Comparison of ENCODE assay signal across 22 mouse cellular contexts in the genomic region with DNA sequence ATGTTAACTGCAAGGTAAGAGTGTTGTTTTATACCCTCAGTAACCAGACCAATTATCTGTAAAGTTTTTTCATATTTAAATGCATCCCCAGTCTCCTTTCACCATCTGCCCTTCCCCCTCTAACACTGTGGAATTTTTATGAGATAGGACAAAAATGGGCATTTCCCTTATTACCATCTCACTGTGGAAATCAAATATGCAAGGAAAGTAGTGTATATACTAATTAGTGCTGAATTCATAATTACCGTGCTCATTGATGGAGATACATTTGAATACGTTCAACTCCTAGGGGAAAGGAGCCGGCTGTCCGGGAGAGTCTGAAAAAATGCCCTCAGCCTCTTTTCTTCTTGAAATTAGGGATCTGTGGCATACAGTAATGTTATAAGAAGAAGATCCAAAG.
A peak's percentile ranks its signal among the peaks of the same experiment; 100 is the strongest.
DNase-seq lines count a peak whose midpoint lies in the region; ATAC-seq lines count a peak whose summit lies in the region.
"Had no signal": no experiment of that assay in that cellular context is flagged by ENCODE, and none has a peak within 500 bp of the region (broad histone marks: within the 10 kb centered on the region; RNA-seq: fewer than 3 reads in every experiment).

No protein-coding gene starts in this region.

- H3K9ac ChIP-seq in hindbrain, embryonic 11.5 days (ENCODE audit: low read depth, low read length), result no peak overlapping the region
- no peak overlapping the region for H3K9ac ChIP-seq in hindbrain, embryonic 16.5 days (ENCODE audit: low read depth, low read length)
- H3K9ac ChIP-seq in forebrain, embryonic 13.5 days, result no peak overlapping the region
- no peak overlapping the region for H3K9ac ChIP-seq in hindbrain, embryonic 14.5 days
- H3K9ac ChIP-seq in midbrain, embryonic 16.5 days (ENCODE audit: low read depth, low read length), result no peak overlapping the region
- H3K9ac ChIP-seq: heart, embryonic 12.5 days; kidney, embryonic 15.5 days; limb, embryonic 13.5 days; liver, embryonic 13.5 days had no signal

- peaks cover 11% of the 10 kb centered on the region for H3K4me1 ChIP-seq in hindbrain, embryonic 11.5 days (replicated peaks; ENCODE audit: control insufficient read depth, insufficient read depth, low read length)
- H3K4me1 ChIP-seq in hindbrain, embryonic 16.5 days (ENCODE audit: control insufficient read depth, insufficient read depth, low read depth, low read length), result peaks cover 28% of the 10 kb centered on the region
- H3K4me1 ChIP-seq in forebrain, embryonic 13.5 days, result peaks cover 64% of the 10 kb centered on the region
- peaks cover 58% of the 10 kb centered on the region for H3K4me1 ChIP-seq in hindbrain, embryonic 14.5 days (replicated peaks; ENCODE audit: control insufficient read depth, insufficient read depth, low read length)
- peaks cover 23% of the 10 kb centered on the region for H3K4me1 ChIP-seq in midbrain, embryonic 16.5 days (ENCODE audit: control insufficient read depth, insufficient read depth, low read length)
- H3K4me1 ChIP-seq: liver, embryonic 13.5 days had no signal

- peak; percentile 14 for DNase-seq in hindbrain, embryonic 11.5 days (ENCODE audit: low spot score)
- DNase-seq in hindbrain, embryonic 14.5 days (ENCODE audit: low spot score), result peak; percentile 48
- DNase-seq in thymus, postnatal 0 days (ENCODE audit: low spot score), result no peak
- no peak for DNase-seq in lung, postnatal 14 days
- DNase-seq: adrenal gland, postnatal 25 days; cerebellum, adult 9-10 months; gastrocnemius, postnatal 10 days; heart, adult 11 months; heart, postnatal 10 days; kidney, adult 11 months; kidney, postnatal 4 days; liver, embryonic 13.5 days; lung, adult 2 months; lung, postnatal 36 days had no signal

- no peak overlapping the region for H3K4me2 ChIP-seq in hindbrain, embryonic 11.5 days (replicated peaks; ENCODE audit: low read depth, low read length)
- H3K4me2 ChIP-seq in hindbrain, embryonic 16.5 days (ENCODE audit: low read length), result no peak overlapping the region
- peak overlapping the region; percentile 8 for H3K4me2 ChIP-seq in forebrain, embryonic 13.5 days
- H3K4me2 ChIP-seq in hindbrain, embryonic 14.5 days (replicated peaks), result no peak overlapping the region
- H3K4me2 ChIP-seq in midbrain, embryonic 16.5 days (ENCODE audit: low read length), result no peak overlapping the region
- H3K4me2 ChIP-seq: heart, embryonic 12.5 days; kidney, embryonic 15.5 days; limb, embryonic 13.5 days; liver, embryonic 13.5 days had no signal

- no peak overlapping the region for H3K4me3 ChIP-seq in hindbrain, embryonic 11.5 days (ENCODE audit: low read depth, low read length)
- H3K4me3 ChIP-seq in hindbrain, embryonic 16.5 days (ENCODE audit: low read length), result no peak overlapping the region
- H3K4me3 ChIP-seq in forebrain, embryonic 13.5 days, result no peak overlapping the region
- H3K4me3 ChIP-seq in hindbrain, embryonic 14.5 days (replicated peaks; ENCODE audit: low read length), result no peak overlapping the region
- no peak overlapping the region for H3K4me3 ChIP-seq in midbrain, embryonic 16.5 days (ENCODE audit: low read depth, low read length)
- H3K4me3 ChIP-seq: heart, embryonic 12.5 days; kidney, embryonic 15.5 days; limb, embryonic 13.5 days; liver, embryonic 13.5 days; megakaryocyte, embryonic 14.5 days had no signal

- H3K27me3 ChIP-seq in hindbrain, embryonic 11.5 days (ENCODE audit: control insufficient read depth, insufficient read depth, low read length), result no peaks in the 10 kb centered on the region; the same call in 1 of the 2 replicates
- H3K27me3 ChIP-seq in hindbrain, embryonic 16.5 days (replicated peaks; ENCODE audit: control insufficient read depth, insufficient read depth, low read length), result no peaks in the 10 kb centered on the region
- peaks cover 72% of the 10 kb centered on the region for H3K27me3 ChIP-seq in forebrain, embryonic 13.5 days
- H3K27me3 ChIP-seq in hindbrain, embryonic 14.5 days (ENCODE audit: control insufficient read depth, insufficient read depth, low read length), result no peaks in the 10 kb centered on the region
- peaks cover 7% of the 10 kb centered on the region; the same call in 1 of the 2 replicates for H3K27me3 ChIP-seq in midbrain, embryonic 16.5 days (ENCODE audit: control insufficient read depth, insufficient read depth, low read depth, low read length)

- no peaks in the 10 kb centered on the region for H3K9me3 ChIP-seq in hindbrain, embryonic 11.5 days (ENCODE audit: control insufficient read depth, low read length)
- no peaks in the 10 kb centered on the region for H3K9me3 ChIP-seq in hindbrain, embryonic 16.5 days (ENCODE audit: control insufficient read depth, low read length)
- H3K9me3 ChIP-seq in forebrain, embryonic 13.5 days (replicated peaks), result no peaks in the 10 kb centered on the region
- H3K9me3 ChIP-seq in hindbrain, embryonic 14.5 days (ENCODE audit: control insufficient read depth, low read length), result no peaks in the 10 kb centered on the region
- no peaks in the 10 kb centered on the region for H3K9me3 ChIP-seq in midbrain, embryonic 16.5 days (replicated peaks; ENCODE audit: control insufficient read depth, low read length, poor library complexity, severe bottlenecking)
- H3K9me3 ChIP-seq: heart, embryonic 12.5 days; kidney, embryonic 15.5 days; limb, embryonic 13.5 days; liver, embryonic 13.5 days had no signal

- ATAC-seq in hindbrain, embryonic 11.5 days (ENCODE audit: low FRiP score), result no peak
- no peak for ATAC-seq in hindbrain, embryonic 16.5 days
- peak; percentile 79 for ATAC-seq in forebrain, embryonic 13.5 days
- ATAC-seq in hindbrain, embryonic 14.5 days (ENCODE audit: low FRiP score), result no peak
- peak; percentile 22; the same call in 1 of the 2 replicates for ATAC-seq in midbrain, embryonic 16.5 days
- ATAC-seq: CD4-positive, CD25-positive, alpha-beta regulatory T cell, adult 4 months had no signal

- no peak overlapping the region for H3K27ac ChIP-seq in hindbrain, embryonic 11.5 days (ENCODE audit: low read depth, low read length)
- H3K27ac ChIP-seq in hindbrain, embryonic 16.5 days (ENCODE audit: low read depth, low read length), result no peak overlapping the region
- H3K27ac ChIP-seq in forebrain, embryonic 13.5 days, result no peak overlapping the region
- H3K27ac ChIP-seq in hindbrain, embryonic 14.5 days, result peak overlapping the region; percentile 76
- H3K27ac ChIP-seq in midbrain, embryonic 16.5 days (ENCODE audit: low read length), result no peak overlapping the region
- H3K27ac ChIP-seq: kidney, embryonic 15.5 days; liver, embryonic 13.5 days had no signal

- H3K36me3 ChIP-seq in hindbrain, embryonic 11.5 days (ENCODE audit: control insufficient read depth, insufficient read depth, low read length), result no peaks in the 10 kb centered on the region
- H3K36me3 ChIP-seq in hindbrain, embryonic 16.5 days (ENCODE audit: control insufficient read depth, insufficient read depth, low read length), result no peaks in the 10 kb centered on the region
- H3K36me3 ChIP-seq in forebrain, embryonic 13.5 days (ENCODE audit: poor library complexity, severe bottlenecking), result no peaks in the 10 kb centered on the region
- no peaks in the 10 kb centered on the region for H3K36me3 ChIP-seq in hindbrain, embryonic 14.5 days (replicated peaks; ENCODE audit: control insufficient read depth, insufficient read depth)
- no peaks in the 10 kb centered on the region for H3K36me3 ChIP-seq in midbrain, embryonic 16.5 days (ENCODE audit: control insufficient read depth, insufficient read depth, low read length)
- H3K36me3 ChIP-seq: heart, embryonic 12.5 days; kidney, embryonic 15.5 days; limb, embryonic 13.5 days; liver, embryonic 13.5 days had no signal

- 42% methylated on average over 4 of the region's 4 CpGs for WGBS in hindbrain, embryonic 11.5 days
- 33% methylated on average over 4 of the region's 4 CpGs for WGBS in hindbrain, embryonic 16.5 days
- WGBS in forebrain, embryonic 13.5 days, result 18% methylated on average over 4 of the region's 4 CpGs
- 30% methylated on average over 4 of the region's 4 CpGs for WGBS in hindbrain, embryonic 14.5 days
- WGBS in midbrain, embryonic 16.5 days, result 31% methylated on average over 4 of the region's 4 CpGs

Comparison
In these comparisons a context has a peak if more than half of its experiments do, and no peak if none do; other contexts are left out.
1. ATAC-seq: peak in forebrain, embryonic 13.5 days (single experiment) and midbrain, embryonic 16.5 days (single experiment); none in hindbrain, embryonic 11.5 days (single experiment), hindbrain, embryonic 16.5 days (single experiment) and hindbrain, embryonic 14.5 days (single experiment).
2. DNase-seq: peak in hindbrain, embryonic 11.5 days (single experiment) and hindbrain, embryonic 14.5 days (single experiment); none in thymus, postnatal 0 days (single experiment) and lung, postnatal 14 days (single experiment).